Mouse (Mus musculus) kidney, postnatal 10 days (tissue): Measurements from ENCODE around the gene Efemp2.

Source experiments
- DNase-seq: peaks from one replicate; pipeline ENCODE4 v3.0.0; 2021; ENCODE audit warnings: mixed read lengths

Gene Efemp2

DNA sequence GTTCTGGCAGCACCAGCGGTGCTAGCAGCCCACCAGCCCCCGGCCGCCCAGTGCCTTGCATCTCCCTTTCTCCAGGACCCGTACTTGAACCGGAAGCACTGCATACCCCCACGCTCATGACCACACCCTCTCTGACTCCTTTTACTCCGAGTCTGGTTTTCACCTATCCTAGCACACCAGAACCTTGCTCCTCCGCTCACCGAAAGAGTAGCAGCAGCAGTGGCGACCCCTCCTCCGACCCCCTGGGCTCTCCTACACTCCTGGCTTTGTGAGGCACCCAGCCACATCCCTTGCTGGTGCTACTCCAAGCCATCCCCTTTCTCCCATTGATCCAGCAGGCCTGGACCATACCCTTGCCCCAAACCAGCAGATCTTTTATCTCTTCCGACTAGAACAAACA is 18.7 kb upstream of the Efemp2 start:
- DNase-seq = no peak

DNA sequence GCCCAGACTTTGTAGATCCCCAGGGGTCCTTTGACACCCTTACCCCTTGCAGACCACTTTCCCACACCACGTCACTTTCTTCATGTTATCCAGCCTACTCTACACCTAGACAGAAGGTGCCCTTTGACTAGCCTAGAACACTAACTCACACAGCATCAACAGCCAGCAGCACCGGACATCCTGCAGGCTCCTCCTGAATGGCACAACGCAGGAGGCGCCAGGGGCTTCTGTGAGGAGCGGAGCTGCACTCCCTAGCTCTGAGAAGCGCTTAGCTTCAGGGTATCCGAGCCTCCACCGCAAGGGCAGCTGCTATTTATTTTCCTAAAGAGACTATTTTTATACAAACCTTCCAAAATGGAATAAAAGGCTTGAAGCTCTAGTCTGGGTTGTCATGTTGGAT is 18.2 kb upstream of the Efemp2 start:
- no peak for DNase-seq

DNA sequence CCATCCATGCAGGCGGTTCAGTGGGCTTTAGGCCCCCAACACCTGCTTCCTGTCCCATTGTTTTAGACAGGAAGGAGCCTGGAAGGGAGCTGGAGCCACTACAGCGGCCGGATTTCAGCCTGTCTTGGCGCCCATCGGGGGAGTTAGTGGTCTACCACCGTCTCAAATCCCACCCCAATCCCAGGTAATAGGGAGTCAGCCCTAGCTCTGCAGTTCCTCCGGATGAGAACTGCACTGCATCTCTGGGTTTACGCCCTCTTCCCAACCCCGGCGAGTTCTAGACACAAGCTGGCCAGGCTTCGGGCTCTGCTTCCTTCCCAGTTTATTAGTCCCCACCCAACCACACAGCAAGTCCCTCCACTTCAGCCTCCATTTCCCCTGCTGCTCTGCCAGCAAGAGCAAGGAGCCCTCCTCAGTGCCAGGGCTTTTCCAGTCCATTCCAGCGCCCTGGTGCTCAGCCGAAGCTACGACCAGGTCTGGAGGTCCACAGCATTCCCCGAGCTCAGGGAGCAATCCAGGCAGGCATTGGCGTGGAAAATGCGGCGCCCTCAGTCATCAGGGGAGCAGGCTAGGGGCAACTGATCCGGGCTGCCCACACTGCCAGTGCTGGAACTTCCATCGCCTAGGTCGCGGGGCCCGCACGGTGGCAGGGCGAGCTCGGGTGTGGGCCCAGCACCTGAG is 17.4 kb upstream of the Efemp2 start:
- DNase-seq = peak; percentile 67

DNA sequence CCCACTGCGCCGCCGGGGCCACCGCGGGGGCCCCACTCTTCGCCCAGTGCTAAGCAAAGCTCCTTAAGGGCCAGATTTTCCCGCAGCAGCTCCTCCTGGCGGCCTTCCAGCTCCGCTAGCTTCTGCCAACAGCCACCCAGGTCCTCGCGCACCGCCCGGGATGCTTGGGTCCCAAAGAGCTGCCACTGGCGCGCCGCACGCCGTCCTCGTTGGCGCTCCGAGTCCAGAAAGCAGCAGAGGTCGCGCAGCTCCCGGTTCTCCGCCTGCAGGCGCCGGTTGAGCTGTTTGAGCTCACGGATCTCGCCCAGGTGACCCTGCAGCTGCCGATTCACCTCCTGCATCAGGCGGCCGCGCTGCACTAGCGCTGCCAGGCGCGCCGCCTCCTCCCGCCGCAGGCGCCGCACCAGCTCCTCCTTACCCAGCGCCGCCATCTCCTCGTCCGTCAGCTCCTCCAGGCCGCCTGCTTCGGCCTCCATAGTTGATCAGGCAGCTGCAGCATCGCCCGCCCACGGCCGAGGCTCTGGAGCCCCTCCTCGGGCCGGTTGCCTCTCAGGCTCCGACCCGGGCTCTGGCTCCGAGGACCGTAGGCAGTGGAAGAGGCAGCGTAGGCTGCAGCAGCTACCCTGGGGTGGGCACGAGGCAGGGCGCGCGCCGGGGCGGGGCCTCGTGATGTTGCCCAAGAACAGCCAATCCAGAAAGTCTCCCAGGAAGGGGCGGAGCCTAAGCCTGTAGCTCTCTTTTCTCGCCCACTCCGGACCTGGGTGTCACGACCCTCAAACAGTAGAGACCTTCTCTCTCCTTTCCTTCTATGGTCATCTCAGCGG is 16.6 kb upstream of the Efemp2 start:
- peak; percentile 98 for DNase-seq

DNA sequence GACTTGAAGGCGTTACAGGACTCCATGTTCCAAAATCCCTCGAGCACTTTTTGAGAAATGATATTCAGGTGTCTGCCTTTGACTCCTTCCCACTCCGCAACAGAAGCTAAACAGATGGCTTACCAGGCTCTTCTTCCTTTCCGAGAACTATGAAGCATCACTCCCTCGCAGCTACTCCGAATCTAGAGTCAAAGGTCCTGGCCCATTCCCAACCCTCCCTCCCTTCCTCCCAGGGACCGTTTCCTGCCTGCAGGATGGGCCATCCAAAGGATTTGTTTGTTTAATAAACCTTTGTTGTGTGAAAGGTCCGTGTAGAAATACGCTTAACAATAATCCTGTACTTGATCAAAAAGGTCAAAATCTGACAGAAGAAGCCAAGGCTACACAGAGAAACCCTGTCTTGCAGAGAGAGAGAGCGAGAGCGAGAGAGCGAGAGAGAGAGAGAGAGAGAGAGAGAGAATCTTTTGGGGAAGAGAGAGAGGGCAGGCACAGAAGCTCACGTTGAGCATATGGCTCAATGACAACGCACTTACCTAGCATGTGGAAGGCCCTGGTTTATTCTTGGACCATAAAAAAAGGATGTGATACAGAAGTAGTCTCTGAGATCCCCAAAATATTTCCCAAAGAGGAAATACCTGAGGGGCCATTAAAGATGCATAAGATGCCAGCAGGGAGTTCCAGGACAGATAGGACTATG is 15.9 kb upstream of the Efemp2 start, which contains the start of gene Ccdc85b:
TSS of gene Ccdc85b (minus strand) at position 149 of the 697 bp plus-strand sequence.
- peak; percentile 71 for DNase-seq

DNA sequence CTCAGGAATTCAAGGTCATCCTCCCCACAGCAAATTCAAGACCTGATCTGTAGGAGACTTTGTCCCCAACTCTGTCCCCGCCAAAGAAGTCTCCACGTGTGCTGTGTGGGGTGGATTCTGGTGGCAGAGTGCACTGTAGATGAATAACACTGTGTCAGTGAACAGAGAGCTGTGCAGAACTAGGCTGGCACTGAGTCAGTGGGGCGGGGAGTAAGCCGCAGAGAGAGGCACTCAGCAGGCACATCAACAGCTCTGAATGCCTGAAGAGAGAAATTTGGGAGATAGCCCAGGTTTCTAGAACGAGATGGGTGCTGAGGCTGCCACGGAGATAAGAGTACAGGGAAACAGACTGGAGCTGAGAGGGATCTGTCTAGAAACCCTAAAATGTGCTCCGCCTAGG is 14.7 kb upstream of the Efemp2 start:
- DNase-seq = no peak

DNA sequence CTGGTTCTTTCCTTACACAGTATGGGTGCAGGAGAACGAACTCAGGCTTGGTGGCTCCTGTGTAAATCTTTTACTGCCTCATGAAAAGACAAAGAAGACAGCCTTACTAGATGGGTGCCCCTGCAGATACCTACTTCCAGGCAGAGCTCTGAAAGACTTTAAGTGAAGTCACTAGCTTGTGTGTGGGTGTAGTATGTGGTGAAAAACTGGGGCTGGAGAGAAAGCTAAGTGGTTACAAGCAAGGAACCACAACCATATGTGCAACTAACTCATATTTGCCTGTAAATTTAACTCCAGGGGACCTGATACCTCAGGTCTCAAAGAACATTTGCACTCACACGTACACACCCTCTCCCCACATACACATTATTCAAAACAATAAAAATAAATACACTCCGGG is 13.9 kb upstream of the Efemp2 start:
- no peak for DNase-seq

DNA sequence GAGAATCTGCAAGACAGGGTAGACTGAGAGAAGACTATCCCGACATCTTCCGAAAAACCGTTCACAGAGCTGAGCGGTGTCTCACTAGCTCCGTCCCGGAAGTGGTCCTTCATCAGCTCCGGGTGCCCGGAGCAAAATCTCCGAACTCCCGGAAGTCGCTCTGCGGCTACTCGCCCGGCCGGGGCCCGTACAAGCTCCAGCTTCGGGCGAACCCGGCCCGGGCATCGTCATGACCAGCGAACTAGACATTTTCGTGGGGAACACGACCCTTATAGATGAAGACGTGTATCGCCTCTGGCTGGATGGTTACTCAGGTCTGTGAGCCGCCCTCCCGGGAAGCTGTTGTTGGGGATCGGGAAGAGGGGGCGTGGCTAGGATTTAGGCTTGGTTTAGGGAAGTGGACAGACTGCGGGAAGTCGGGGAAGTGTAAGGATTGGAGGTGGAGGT is 13.3 kb upstream of the Efemp2 start, which contains the start of gene Fibp:
TSS of gene Fibp (plus strand) at position 151 of the 447 bp plus-strand sequence.
- DNase-seq = peak; percentile 92

DNA sequence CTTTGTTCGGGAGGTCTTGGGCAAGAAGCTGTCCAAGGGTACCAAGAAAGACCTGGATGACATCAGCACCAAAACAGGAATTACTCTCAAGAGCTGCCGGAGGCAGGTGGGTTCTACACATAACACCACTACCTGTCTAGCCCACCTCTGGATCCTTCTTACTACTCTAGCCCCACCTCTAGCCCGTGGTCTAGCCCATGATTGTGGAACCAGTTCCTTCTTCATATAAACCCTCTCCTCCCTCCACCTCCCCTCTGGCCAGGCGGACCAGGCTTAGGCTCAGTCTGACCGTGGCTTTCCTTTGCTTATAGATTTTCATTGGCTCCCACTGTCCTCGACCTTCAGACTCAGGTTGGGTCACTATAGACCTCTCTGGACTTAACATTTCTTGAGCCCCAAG is 12.3 kb upstream of the Efemp2 start:
- no peak for DNase-seq

DNA sequence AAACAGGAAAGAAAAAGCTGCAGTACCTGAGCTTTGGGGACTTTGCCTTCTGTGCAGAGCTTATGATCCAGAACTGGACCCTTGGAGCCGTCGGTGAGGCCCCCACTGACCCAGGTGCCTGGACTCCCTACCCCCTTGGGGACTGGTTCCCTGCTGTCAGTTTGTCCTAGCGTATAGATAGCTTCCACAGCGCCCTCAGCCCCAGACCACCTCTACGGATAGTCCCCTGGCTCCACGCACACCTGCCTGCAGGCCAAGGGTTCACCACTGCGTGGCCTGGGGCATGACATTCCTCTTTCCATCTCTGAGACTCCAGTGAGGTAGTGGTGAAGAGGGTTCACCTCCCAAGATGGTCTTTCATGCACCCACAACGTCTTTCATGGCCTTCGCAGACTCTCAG is 10.5 kb upstream of the Efemp2 start:
- DNase-seq = no peak

DNA sequence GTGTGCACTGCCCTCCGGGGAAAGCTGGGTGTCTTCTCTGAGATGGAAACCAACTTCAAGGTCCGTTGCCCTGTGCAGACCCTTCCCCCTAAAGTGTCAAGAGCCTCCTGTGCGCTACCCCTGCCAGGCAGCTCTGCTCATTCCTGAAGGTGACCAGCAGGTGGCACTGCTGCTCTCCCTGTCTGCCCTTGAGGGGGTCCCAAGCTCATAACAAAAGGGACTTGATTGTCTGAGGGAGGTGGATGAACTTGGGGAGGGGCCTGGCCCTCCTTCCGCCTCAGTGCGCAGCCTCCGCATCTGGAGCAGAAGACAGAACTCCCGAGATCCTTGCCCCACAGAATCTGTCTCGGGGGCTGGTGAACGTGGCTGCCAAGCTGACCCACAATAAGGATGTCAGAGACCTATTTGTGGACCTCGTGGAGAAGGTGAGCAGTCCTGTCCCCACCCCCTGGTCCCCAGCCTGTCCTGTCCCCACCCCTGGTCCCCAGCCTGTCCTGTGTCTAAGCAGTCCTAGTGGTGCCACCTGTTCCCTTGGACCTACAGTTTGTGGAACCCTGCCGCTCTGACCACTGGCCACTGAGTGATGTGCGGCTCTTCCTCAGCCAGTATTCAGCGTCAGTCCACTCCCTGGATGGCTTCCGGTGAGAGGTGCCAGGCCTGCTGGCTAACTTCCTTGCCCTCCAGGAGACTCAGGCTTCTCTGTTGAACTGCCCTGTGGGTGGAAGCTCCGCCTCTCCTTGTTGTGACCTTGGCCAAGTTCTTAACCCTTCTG is 9.8 kb upstream of the Efemp2 start:
- peak; percentile 77 for DNase-seq

DNA sequence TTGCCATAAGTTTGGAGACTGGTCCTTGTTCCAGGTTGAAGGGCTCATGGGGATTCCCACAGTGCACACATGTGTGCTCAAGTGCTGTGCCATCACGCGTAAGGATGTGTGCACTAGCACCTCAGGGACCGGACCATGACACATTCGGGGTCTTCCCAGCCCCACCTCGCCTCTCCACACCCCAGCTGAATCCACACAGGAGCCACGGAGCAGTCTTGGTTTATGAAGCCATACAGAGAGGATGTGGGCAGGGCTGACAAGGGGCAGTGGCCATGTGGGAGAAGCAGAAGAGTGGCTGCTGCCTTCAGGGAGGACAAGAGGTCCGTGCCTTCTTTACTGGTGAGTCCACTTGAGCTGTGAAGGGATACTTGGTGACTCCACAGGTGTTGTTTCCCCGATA is 8.7 kb upstream of the Efemp2 start:
- no peak for DNase-seq

DNA sequence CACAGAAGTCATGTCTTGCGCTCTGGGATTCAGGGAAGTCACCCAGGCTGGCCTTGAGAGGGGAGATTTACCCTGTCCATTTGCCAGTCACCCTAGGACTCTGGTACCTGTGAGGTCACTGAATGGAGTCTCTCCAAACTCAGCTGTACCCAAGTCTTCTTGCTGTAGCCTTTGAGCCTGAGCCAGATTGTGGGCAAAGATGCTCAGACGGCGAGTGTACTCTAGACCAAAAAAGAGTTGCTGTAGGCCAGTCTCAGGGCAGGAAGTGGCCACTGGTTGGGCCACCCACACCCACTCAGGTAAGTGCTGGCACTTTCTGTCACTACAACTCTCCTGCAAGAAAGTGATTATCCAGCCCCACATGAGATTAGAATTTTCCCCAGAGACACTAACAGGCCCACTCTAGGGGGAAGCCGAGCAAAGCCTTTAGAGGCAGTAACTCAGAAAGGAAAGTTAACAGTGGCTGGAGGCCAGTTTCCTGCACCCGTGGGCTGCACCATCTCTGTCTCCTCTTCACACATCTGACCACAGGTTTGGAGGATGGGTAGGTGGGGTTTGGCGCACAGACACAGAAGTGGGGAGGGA is 6.7 kb upstream of the Efemp2 start:
- no peak for DNase-seq

DNA sequence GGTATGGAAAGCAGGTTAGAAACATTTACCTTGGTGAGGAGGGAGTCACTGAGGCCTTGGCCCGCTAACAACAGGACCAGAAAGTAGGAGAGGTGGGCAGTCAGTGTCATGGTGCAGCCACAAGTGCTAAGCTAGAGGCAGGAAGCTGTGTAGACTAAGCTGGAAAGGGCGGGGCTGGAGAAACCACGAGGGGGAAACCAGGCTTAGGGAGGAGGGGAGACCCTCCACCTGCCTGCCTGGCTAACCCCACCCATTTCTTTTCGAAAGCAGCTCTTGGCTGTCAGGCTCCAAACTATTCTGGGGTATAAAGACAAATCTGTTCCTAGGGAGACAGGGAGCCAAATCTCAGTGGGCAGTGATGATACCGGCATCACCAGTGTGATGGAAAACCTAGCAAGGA is 5.4 kb upstream of the Efemp2 start, which contains the start of gene Ctsw:
TSS of gene Ctsw (minus strand) at position 134 of the 400 bp plus-strand sequence.
- DNase-seq = no peak

DNA sequence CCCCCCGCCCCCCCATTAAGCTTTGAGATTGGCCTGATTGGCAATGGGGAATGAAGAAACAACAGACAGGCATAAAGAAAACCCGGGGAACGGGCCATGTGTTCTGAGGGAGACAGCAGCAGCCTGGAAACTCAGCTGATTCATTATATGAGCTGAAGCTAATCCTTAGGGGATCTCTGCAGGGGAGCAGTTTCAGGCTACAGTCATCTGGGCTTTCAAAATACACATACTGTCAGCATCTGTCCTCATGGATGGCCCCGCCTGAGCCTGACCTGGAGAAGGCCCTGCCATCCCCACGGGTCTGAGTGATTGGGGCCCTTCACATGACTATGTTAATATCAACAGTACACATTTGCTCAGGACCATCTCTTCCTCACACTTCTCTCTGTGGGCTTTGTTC is 1.9 kb upstream of the Efemp2 start:
- DNase-seq = no peak

DNA sequence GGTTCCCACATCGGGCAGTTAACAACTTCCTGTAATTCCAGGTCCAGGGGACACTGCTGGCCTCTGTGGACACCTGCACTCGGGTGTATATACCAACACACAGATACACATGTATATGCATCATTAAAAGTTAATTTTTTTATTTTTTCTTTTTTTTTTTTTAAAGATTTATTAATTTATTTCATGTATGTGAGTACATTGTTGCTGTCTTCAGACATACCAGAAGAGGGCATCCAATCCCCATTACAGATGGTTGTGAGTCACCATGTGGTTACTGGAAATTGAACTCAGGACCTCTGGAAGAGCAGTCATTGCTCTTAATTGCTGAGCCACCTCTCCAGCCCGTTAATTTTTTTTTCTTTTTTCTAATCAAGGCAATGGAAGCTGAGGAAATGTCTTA is 897 bp upstream of the Efemp2 start:
- DNase-seq = no peak

DNA sequence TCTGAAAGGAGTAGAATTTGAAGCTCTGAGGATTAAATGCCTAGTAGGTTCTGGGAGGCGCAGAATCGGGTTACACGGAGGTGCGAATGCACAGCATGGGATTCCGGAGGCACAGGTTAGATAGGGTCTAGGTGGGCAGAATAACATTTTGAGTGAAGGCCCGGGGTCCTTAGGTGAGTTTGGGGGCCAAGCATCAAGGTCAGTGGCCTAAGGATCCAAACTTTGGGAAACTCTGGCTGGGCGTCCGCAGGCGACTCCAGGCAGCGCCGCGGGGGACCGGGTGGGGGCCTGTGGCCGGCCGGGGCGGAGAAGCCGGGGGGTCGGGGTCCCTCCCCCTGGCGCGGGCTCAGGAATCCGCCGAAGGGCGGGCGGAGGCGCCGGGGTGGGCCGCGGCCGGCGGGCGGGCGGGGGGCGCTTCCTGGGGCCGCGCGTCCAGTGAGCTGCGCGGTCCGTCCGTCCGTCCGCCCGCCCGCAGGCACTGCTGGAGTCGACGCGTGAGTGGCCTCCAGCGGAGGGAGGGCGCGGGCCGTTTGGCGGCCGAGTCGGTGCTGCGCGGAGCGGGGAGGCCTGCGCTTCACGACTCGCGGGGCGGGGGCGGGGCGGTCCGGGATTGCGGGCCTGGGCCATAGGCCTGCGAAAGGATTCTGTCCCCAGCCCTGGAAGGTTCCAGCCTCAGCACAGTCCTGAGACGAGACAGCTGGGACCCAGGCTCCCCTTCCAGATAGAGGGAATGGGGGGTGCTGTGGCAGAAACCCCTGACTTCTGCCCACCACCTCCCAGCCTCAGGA is 721 bp downstream of the Efemp2 start:
- DNase-seq = peak; percentile 82

DNA sequence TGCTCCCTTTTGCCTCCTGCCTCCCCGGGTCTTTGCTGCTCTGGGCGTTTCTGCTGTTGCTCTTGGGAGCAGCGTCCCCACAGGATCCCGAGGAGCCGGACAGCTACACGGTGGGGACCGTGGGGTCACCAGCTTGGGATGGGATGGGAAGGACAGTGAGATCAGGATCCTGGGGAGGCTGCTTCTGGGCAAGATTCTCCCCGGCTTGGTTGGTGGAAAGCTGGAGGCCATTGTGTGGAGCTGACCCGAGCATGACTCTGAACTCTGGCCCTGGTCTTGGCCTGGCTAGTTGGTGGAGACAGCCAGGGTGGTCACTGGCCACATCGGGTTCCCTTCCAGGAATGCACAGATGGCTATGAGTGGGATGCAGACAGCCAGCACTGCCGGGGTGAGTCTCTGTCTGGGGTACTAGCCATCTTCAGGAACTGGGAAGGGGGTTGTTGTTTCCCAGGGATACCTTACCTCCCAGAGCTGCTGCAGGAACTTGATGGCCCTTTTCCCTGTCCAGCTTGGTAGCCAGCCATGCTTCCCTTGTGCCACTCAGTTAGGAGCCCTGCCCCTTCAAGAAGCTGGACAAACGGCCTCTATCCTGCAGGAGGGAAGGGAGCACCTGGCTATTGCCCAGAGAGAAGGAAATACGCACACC is 1.4 kb downstream of the Efemp2 start:
- DNase-seq = peak; percentile 46

DNA sequence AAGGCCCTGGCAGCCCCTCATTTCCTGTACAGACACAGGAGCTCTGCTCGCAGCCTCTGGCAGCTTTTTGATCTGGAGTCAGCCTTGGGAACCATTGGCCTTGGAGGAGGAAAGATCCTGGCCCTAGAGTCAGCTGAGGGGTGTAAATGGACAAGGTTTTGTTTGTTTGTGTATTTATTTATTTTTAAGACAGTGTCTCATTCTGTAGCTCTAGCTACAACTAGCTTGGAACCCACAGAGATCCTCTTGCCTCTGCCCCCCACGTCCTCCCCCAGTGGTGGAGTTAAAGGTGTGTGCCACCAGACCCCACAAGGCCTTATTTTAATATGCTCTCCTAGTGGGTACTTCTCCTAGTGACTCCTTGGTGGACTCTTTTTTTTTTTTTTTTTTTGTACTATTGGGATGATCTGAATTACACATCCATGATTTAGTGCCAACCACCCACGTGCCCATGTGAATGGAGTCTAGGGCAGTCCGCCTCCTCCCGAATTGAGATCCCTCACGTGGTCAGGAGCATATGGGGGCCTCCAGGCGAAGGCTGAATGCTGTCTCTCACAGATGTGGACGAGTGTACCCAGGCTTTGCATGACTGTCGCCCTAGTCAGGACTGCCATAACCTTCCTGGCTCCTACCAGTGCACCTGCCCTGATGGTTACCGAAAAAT is 3.4 kb downstream of the Efemp2 start:
- no peak for DNase-seq

DNA sequence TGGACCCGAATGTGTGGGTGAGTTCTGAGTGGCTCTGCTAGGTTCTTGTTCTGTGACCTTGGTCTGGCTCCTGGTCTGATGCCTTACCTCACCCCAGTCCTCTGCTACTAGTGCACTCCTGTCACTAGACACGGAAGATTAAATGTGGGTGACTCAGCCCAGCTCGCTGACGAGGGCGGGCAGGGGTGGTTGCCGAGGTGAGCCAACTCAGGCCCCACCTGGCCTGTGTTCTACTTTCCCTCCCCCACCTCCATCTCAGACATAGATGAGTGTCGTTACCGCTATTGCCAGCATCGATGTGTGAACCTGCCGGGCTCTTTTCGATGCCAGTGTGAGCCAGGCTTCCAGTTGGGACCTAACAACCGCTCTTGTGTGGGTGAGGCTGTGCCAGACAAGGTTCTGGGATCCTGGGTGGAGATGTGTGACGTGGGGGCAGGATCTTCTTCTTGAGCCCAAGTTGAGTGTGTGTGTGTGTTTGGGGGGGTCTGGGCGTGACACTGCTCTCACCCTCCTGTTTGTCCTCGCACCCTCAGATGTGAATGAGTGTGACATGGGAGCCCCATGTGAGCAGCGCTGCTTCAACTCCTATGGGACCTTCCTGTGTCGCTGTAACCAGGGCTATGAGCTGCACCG is 4.0 kb downstream of the Efemp2 start:
- DNase-seq = no peak
